Mouse (Mus musculus) T-cell, adult 2 months (primary cell): ENCODE results near the gene Tex19.2.
"Not testable (repeated sequence)": the region's sequence is repeated elsewhere in the genome, so short reads cannot be mapped to it uniquely, and the experiment has no call there.

ENCODE experiments used
- DNase-seq: peaks from one replicate; pipeline ENCODE4 v3.0.0; 2022; ENCODE audit warnings: low spot score

Gene Tex19.2

DNA sequence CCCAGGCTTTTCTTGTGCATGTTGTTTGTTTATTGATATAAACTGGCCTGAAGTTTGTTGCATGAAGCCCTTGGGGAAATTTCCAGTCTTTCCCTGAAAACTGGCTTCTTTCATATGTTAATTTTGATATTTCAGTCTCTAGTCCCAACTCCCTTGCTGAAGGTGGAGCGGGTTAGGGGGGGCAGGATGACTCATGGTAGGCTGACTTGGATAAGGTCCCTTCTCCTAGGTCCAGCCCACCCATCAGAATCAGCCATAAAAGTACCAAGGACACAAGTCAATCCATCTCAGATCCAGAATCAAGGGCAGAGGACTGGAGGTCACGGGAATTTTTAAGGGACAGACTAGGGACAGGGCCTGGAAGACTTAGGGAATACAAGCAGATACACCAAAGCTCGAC, 7.4 kb downstream of the Tex19.2 start:
- no peak for DNase-seq

DNA sequence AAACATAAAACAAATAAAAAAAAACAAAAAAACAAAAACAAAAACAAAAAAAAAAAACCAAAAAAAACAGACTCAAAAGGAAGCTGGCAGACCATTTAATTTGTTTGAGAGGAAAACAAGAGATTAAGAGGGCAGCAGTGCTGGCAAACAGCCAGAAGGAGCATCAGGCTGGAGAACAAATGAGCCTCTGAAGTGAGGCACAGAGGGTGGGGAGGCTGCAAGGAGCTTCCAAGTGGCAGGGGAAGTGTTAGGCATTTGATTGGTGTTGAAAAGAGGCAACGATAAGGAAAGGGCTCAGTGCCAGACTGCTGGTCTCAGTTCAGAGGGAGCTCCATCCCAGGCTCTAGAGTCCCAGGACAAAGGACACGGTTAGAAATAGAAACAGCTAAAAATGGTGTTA, 8.5 kb downstream of the Tex19.2 start:
- no peak for DNase-seq

DNA sequence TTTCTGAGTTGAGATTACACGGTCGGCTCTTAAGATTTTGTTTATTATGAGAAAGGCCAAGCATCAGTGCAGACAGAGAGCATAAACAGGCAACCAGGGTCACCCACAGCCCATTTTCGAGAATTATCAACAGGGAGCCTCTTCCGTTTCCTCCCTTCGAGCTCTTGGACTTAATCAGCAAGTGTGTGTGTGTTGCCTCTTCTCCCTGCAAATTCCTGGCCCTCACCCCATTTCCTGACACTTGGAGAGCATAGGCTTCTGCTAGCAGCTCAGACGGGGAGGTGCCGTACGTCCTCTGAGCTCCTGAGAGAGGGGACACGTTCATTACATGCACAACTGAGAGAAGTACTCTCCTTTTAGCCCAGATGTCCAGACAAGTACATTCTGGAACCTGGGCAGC, 10.4 kb downstream of the Tex19.2 start:
- no peak for DNase-seq

DNA sequence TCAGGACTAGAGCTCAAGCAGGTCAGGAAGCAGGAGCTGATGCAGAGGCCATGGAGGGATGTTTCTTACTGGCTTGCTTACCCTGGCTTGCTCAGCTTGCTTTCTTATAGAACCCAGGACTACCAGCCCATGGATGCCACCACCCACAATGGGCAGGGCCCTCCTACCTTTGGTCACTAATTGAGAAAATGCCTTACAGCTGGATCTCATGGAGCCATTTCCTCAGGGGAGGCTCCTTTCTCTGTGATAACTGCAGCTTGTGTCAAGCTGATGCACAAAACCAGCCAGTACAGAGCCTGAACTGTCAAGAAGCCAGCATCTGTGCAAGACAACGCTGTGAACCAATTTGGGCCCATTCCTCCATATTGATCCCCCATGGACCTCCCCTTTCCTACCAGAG, 11.2 kb downstream of the Tex19.2 start:
- not testable (repeated sequence) for DNase-seq

DNA sequence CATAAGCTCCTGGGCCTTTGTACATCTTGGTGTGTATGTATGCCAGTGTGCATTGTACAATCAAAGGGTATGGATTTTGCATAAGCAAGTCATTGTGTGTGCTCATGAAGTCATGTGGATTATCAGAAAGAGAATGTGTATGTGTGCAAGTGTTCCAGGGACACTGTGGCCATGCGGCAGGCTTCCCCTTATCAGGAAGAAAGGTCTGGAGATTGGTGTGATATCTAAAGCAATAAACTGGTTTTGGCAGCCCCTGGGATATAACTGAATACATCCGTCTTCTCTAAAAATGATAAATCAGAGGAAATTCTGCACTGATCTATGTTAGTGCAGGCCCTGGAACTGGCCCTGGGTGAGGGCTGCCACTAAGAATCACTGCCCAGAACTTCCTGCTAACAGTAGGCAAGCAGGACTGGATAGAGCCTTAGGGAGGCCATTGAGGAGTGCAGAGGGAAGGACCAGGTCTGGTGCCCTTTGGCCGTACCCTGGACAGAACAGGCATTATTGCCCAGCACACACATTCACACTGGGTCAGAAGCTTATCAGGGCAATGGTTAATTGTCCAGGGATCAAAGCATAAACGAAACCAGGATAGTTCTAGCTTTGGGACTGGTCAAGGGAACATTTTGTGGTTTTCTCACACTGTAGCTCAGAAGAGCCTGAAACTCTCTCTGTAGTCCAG, 17.2 kb downstream of the Tex19.2 start:
- DNase-seq = no peak

DNA sequence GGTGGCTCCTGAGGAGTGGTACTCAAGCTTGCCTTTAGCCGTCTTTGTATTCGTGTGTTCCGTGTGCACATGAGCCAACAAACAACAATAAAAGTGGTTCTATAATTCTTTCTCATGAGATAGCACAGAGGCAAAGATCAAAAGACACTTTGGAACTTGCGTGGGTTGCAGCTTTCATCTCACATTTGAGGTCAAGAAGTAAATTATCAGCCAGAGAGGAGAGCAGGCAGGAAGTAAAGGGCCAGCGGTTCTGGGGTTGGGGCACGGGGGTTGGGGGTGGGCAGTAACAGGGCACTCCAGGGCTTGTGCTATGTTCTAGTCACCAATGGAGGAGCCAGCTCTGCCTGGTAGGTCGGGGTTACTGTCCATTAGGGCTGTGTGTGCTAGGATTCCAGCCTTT, 17.8 kb downstream of the Tex19.2 start:
- peak; percentile 10 for DNase-seq

DNA sequence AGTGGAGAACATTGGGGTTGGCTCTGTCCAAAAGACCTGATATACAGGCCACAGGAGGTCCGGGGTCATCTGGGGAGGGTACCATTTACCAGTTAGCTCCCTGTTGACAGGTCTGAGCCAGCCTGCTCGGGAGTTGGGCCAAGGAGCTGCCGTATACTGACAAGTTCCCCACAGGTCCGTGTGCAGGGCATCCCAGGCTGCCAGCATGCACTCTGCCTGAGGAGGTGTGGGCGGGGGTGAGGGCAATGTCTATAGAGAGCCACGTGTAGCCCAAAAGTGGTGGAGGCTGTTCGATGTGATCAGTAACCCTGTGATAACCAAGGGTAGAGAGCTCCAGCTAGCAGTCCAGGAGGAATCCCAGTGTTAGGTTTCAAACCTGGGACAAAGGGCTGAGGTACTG, 18.7 kb downstream of the Tex19.2 start:
- DNase-seq = no peak

DNA sequence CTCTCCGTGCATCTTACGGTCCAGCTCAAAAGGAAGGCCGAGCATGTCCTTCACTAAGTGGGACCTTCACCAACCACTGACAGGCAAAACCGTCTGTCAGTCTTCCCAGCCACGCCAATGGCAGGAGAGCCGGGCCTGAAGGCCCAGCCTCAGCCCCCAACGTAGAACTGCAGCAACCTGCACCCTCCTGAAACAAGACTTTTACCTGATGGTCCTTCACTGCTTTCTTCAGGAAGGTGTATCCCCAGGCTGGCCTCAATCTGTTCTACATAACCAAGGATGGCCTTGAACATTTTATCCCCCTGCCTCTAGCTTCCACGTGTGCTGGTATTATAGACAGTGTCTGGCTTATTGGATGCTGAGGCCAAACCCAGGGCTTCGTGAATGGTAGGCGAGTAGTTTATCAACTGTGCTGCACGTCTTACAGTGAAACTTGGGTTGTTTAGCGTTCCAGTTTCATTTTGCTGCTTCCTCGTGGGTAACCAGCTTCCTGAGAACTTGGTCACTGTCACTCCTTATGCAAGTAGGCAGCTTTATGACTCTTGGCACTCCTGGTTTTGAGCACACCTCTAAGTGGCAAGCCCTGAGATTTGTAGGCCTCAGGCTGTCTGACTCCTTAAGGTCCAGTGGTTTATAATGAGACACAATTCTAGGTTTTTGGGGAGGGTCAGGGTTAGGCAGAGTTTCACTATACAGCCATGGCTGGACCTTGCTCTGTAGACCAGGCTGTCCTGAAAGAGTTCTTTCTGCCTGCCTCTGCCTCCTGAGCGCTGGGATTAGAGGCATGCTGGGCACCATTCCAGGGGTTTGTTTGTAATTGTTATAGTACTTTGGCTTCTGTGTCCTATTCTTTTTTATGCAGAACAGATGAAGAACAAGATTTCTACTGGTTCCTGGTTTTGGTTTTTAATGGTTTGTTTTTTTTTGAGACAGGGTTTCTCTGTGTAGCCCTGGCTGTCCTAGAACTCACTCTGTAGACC, 25.6 kb downstream of the Tex19.2 start:
- no peak for DNase-seq

DNA sequence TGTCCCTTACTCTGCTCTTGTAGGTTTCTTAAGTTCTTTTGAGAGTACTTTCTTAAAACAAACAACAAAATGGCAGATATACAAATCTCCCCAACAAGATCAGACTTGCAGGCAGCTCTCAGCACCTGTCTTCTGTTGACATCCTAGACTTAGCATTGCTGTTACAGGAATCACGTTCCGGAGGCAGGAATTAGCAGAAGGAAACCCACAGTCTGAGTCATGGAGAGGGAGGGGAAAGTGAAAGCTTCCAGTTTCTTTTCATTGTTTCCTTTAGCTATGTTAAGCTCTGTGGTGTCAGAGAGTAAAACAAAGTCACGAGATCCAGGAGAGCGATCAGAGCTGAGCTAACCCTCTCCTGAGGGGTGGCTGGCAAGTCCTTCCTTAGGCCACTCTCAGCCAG, 27.5 kb downstream of the Tex19.2 start:
- no peak for DNase-seq

DNA sequence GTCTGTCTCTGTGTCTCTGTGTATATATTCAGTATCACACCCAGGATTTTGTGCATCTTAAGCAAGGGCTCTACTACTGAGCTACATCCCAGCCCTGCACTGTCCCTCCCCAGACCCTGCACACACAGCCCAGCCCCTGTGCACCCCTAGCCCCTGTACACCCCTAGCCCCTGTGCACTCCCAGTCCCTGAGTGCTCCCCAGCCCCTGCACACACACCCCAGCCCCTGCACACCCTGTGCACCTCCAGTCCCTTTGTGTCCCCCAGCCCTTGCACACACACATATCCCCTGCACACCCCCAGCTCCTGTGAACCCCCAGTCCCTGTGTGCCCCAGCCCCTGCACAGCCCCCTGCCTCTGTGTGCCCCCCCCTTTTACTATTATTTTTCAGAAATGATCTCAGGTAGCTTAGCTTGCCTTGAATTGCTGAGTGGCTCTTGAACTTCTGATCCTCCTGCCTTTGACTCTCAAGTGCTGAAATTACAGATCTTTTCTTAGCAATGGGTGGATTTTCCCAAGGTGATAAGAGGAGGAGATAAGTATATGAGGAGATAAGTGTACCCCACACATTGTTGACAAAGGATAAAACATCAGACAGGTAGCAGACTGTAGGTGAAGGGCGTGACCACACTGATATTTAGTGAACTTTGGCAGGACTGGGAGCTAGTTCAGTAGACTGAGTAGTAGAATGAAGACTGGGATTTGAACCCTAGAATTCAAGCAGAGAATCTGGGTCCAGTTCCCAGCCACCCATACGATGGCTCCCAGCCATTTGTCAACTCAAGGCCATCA, 28.5 kb downstream of the Tex19.2 start:
- no peak for DNase-seq

DNA sequence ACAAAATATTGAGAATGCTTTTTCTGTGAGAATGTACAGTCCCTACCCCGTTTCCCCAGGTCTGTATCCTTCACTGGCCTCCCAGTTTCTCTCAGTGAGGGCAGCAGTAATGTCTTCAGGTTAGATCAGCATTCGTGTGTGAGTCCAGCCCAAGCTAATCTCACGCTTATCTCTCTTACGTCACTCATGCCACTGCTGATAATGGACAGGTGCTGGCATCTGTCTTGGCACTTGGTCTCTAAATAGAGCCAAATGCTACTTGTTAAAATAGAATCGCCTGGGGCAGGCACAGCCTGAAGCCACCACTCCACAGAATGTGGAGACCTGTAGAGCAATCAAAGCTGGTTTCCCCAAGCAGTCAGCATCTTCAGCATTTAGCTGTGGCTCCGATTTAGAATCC, 29.5 kb downstream of the Tex19.2 start:
- no peak for DNase-seq

DNA sequence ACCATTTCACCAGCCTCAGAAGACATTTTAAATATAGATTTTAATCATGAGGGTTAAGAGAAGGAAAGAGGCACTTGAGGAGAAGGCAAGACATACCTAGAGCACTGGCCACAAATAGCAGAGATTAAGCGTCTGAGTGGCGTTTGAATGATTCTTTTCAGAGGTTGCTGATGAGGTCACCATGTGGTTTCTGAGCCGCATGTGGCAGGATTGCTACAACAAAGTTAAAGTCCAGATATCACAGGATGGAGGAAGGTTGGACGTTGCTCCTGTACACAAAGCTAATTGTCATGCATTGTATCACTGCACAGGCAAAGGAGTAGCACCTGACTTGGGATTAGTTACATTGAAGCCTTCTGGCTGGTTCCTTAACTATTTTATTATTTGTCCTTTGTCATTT, 32.2 kb downstream of the Tex19.2 start:
- no peak for DNase-seq

DNA sequence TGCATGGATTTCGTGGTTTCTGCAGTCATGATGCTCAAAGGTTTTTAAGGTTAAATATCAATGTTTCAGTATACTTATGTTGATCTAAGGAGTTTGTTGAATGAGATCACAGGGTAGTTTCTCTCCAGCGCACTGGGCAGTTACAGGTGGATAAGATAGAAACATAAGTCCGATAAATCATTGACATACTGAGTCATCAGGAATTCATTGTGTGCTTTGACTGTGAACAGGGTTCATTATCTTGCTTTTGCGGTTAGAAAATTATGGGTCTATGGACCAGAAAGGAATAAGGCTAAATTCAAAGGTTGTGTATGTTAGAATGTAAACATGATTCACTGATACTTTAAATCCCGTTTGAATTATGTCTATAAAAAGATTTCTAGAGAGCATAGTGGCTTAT, 33.3 kb downstream of the Tex19.2 start:
- DNase-seq = no peak

DNA sequence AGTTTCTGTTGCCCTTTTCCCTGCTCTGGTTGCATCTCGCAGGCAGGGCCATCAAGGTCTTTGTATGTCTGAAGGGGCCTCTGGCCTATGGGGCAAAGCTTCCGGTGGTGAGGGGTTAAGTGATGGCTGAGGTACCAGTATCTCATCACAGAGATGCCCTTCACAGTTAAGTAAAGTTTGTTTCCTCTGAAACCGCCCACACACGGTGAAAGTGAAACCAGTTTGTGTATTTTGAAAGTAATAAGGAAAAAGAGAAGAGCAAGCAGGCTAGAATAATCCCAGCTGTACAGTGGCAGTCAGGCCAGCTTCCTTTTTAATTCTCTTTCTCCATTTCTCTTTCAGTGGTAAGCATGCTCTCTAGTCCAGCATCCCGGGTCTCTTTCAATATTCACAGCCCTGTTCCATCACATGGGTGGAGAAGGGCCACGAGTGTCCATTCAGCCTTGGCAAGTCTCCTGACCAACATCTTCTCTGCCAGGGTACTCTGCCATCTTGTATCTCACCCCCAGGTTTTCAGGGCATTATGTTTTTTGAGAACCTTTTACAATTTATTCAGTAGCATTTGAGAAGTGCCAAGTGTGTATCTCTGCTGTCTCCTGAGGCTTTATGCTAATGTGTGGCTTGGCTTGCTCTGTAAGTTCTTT, 35.5 kb downstream of the Tex19.2 start:
- peak; percentile 68 for DNase-seq

DNA sequence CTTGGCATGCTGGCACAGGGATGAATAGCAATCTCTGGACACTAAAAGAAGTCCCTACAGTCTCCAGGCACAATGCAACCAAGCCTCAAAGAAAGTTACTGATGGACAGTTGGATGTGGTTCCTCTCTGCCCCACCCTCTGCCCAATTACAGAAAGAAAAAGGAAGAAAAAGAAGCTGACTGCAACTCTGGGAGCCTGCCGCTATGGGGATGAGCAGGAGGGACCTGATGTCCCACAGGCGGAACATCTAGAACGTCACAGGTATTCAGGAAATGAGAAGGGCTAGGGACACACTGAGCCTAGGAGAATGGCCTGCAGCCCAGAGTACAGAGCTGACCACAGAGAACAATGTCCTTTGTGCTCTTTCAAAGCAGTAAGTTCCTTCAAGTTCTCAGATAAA, 36.2 kb downstream of the Tex19.2 start:
- DNase-seq = no peak

DNA sequence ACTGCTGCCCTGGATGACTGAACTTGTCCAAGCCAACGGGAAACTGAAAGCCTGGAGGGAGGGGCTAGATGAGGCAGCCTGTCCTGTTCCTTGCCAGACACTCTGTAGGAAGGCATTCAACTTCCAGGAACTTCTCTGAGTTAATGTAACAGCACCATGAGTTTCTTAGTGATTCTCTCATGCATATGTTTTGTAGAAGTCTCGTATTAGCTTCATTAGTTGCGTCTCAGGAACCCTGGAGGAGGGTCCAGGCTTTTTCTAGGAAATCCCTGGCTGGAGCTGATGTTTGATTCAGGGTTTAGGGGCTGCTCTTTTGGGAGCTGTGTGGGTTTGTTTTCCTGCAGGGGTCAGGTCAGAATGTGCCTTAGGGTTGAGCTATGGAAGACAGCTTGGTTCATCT, 37.4 kb downstream of the Tex19.2 start, which contains the start of gene Sectm1a:
Sectm1a (minus strand) TSS at position 101 of the 400 bp plus-strand sequence.
- no peak for DNase-seq

DNA sequence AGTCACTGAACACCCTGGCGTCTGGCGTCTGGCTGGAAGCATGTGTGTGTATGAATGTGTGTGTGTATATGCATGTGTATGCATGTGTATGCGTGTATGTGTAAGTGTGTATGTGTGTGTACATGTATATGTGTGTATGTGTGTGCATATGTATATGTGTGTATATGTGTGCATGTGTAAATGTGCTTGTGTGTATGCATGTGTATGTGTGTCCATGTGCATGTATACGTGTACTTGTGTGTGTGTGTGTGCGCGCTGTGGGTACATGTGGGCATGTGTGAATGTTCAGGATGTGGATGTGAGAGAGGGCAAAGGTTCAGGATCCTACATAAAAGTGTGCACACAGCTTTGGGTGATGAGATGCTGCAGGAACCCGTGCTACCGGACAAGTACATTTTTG, 38.1 kb downstream of the Tex19.2 start:
- DNase-seq = no peak

DNA sequence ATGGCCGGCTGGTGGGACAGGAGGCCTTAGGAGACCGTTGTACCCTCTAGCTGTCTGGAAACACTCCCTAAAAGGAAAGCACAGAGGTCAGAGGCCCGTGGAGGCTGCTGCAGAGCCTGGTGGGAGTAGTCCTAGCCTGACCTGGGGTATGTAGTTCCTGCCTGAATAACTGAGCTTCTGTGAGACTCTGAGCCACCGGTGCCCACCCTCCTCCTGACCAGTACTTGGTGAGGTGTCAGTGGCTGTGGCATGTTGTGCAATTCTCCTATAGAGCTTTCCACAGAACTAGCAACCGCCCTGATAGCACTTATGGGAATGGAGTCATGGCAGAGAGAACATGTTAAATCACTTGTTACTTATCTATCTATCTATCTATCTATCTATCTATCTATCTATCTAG, 42.8 kb downstream of the Tex19.2 start:
- no peak for DNase-seq

DNA sequence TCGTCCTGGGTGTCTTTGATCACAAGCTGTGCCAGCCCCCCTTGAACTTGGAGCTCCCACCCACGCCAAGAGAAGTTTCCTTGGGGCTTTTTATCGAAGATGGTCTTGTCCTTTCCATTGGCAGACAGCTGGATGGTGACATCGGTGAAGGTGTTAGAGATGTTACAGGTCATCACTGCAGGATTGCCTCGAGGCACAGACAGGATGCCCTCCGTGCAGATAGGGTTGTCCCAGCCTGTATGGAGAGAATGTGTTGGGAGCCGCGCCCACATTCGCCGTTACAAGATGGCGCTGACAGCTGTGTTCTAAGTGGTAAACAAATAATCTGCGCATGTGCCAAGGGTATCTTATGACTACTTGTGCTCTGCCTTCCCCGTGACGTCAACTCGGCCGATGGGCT, 48.8 kb downstream of the Tex19.2 start:
- not testable (repeated sequence) for DNase-seq

DNA sequence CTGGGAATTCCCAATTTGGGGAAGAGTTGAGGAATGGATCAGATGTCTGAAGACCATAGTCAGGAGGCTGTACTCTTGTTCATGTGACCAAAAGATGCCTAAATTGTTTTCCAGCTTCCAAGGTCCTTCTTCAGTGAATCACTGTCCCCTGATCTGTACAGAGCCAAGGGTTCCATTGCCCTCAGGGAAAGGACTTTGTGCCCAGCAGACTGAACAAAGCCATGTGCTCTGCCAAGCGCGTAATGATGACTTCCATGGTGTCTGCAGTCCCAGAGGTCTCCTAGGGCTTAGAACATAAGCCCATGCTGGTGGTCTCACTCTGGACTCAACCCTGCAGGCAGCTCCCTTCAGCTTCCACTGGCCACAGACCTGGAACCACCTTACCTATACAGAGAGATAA, 50.6 kb downstream of the Tex19.2 start:
- DNase-seq = no peak
